Mouse (Mus musculus): ENCODE data around the gene Cfap73.

Gene Cfap73

DNA sequence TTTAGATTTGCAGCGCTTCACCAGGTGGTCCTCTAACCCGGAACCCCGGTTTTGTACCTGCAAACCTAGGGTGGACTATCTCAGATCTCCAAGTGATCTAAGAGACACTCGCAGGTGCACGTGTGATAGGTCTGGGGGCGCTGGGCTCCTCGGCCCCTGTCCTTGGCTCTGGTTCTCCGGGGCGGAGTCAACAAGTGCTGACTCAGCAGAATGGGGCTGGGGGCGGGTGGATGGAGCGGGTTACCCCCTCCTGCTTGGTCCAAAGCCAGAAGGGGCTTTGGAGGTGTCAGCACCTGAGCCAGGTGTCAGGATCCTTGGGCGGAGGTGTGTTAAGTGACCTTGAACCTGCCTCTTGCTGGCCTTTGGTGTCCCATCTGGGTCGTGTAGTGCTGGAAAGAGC, 15.9 kb upstream of the Cfap73 start:
- H3K9me3 ChIP-seq (ENCODE audit: low read length), result no peaks in the 10 kb centered on the region
- no peaks in the 10 kb centered on the region for H3K36me3 ChIP-seq (ENCODE audit: insufficient read depth, low read length)
- TF ChIP-seq POU5F1 (IDR thresholded peaks at IDR 0.05; ENCODE audit: borderline replicate concordance, low read length) (no peak), NANOG (IDR thresholded peaks at IDR 0.05; ENCODE audit: borderline replicate concordance, low read length) (no peak), CTCF (conservative IDR thresholded peaks at IDR 0.05; ENCODE audit: low read length) (no peak)
- H3K27me3 ChIP-seq (ENCODE audit: insufficient read depth, low read length), result peaks cover 59% of the 10 kb centered on the region
- peak overlapping the region; percentile 82 for H3K4me3 ChIP-seq (replicated peaks; ENCODE audit: low read length)
- peaks cover 44% of the 10 kb centered on the region for H3K4me1 ChIP-seq (replicated peaks; ENCODE audit: low read depth, low read length)

DNA sequence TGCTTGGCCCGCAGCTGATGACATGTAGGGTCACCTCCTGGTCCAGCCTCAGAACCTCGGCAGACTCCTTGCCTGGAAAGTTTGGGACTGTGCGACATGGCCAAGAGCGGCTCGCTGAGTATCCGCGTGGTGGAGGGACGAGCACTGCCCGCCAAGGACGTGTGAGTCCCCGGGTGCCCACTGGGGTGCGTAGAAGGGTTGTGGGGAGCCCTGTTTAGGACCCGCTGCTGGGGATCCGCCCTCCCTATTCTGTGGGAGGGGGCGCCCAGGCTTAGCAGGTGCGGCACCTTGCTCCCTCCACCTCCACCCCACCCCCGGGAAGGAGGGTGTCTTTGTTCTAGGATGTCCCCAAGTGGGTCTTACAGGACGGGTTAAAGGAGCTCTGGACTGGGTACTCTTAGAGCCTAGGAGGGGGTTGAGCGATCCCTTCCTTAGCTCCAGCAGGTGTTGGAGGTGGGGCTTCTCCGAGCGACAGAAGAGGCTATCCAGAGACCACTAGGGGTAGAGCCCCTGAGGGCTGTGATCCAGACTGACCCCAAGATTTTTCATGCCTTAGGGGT, 15.4 kb upstream of the Cfap73 start:
- H3K9me3 ChIP-seq (ENCODE audit: low read length), result no peaks in the 10 kb centered on the region
- TF ChIP-seq CTCF (conservative IDR thresholded peaks at IDR 0.05; ENCODE audit: low read length) (no peak), POU5F1 (IDR thresholded peaks at IDR 0.05; ENCODE audit: borderline replicate concordance, low read length) (no peak), NANOG (IDR thresholded peaks at IDR 0.05; ENCODE audit: borderline replicate concordance, low read length) (no peak)
- peaks cover 40% of the 10 kb centered on the region for H3K4me1 ChIP-seq (replicated peaks; ENCODE audit: low read depth, low read length)
- H3K27me3 ChIP-seq (ENCODE audit: insufficient read depth, low read length), result peaks cover 59% of the 10 kb centered on the region
- peak overlapping the region; percentile 82 for H3K4me3 ChIP-seq (replicated peaks; ENCODE audit: low read length)
- no peaks in the 10 kb centered on the region for H3K36me3 ChIP-seq (ENCODE audit: insufficient read depth, low read length)

DNA sequence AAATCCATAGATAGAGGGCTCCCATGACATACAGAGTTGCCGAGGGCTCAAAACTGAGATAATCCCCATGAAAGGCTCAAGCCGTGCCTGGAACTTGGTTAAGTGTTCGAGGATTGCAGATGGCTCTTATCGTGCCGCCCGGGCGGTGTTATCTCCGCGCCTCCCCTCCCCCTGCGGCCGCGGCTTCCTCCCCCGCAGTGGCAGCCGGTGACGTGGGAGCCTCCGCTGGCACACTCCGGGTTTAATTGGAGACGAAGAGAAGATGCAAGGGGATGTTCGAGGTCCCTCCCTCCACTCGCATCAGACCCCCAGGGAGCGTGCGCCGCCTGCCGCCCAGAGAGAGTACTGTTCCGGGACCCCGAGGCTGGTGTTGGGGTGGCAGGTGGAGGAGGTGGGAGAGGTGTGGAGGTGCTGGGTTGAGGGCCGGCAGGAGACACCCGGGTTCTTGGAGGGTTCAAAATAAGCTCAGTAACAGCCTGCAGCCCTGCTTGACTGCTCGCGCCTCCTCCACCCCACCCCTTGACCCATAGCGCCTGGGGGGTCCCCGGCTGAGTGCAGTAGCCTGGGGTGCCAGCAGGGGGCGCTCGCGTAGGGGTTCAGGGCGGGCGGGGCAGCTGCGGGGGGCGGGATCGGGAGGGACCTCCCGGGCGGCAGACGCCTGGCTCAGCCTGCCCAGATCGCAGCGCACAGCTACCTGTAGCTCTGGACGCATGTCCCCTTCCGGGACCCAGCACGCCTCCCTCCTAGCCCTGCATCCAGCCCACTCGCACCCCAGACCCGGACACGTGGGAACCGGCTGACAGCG, 14.7 kb upstream of the Cfap73 start, which contains the start of gene Rasal1:
Rasal1 (plus strand) TSS at position 244 of the 805 bp plus-strand sequence.
- Histone ChIP-seq H3K4me1 (replicated peaks; ENCODE audit: low read depth, low read length) (peaks cover 40% of the 10 kb centered on the region), H3K9me3 (ENCODE audit: low read length) (no peaks in the 10 kb centered on the region), H3K4me3 (replicated peaks; ENCODE audit: low read length) (peak within 1 kb of the TSS; percentile 82), H3K27me3 (ENCODE audit: insufficient read depth, low read length) (peaks cover 64% of the 10 kb centered on the region), H3K36me3 (ENCODE audit: insufficient read depth, low read length) (no peaks in the 10 kb centered on the region)
- TF ChIP-seq CTCF (conservative IDR thresholded peaks at IDR 0.05; ENCODE audit: low read length), result peak; percentile 86
- TF ChIP-seq NANOG (IDR thresholded peaks at IDR 0.05; ENCODE audit: borderline replicate concordance, low read length), result no peak

DNA sequence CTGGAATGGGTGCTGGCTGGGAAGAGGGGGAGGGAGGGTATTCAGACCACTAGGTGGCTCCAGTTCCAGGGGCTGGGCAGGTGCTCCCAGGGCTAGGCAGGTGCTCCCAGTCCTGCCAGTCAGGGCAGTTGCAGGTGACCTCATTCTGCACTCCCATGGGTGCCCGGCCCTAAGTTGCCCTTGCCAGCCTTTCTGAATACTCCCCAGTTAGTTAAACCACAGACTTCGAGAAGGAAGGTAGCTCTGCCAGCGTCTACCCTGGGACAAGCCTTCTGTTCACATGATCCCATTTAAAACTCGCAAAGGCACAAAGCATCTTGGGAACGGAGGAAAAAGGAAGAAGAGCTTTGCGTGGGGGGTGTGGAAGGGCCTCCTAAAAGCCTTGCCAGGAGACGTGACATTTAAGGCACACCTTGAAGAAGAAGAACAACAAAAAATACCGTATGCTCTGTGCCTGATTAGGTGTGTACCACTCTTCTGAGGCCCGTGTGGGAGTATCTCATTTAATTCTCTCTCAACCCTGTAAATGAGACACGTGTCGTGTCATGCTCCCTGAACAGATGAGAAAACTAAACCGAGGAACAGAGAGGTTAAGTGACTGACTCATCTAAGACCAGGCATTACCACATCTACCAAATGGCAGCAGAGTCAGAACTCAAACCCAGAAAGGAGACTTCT, 13.9 kb upstream of the Cfap73 start:
- TF ChIP-seq NANOG (IDR thresholded peaks at IDR 0.05; ENCODE audit: borderline replicate concordance, low read length) (no peak), CTCF (conservative IDR thresholded peaks at IDR 0.05; ENCODE audit: low read length) (peak; percentile 14)
- Histone ChIP-seq H3K4me3 (replicated peaks; ENCODE audit: low read length) (peak overlapping the region; percentile 82; the same call in 1 of the 2 replicates), H3K27me3 (ENCODE audit: insufficient read depth, low read length) (peaks cover 67% of the 10 kb centered on the region), H3K9me3 (ENCODE audit: low read length) (no peaks in the 10 kb centered on the region), H3K4me1 (replicated peaks; ENCODE audit: low read depth, low read length) (peaks cover 34% of the 10 kb centered on the region), H3K36me3 (ENCODE audit: insufficient read depth, low read length) (no peaks in the 10 kb centered on the region)

DNA sequence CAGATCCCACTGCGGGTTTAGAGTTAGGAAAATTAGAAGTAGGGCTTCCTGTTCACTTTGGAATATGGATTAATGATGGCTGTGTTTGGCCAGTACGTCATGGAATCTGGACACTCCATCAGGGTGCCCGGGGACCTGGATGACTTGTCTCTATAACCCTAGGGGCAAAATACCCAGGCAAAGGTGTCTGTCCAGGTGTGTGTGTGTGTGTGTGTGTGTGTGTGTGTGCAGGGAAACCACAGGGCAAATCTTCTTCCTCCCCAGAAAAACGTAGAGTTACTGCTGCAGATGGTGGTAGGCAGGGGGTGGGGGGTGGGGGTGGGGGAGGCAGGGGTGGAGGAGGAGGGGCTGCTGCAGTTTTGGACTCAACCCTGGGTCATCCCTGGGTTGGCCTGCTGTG, 13.3 kb upstream of the Cfap73 start:
- no peak for TF ChIP-seq CTCF (conservative IDR thresholded peaks at IDR 0.05; ENCODE audit: low read length)
- TF ChIP-seq POU5F1 (IDR thresholded peaks at IDR 0.05; ENCODE audit: borderline replicate concordance, low read length), result no peak
- no peak for TF ChIP-seq NANOG (IDR thresholded peaks at IDR 0.05; ENCODE audit: borderline replicate concordance, low read length)
- H3K4me1 ChIP-seq (replicated peaks; ENCODE audit: low read depth, low read length), result peaks cover 28% of the 10 kb centered on the region
- H3K36me3 ChIP-seq (ENCODE audit: insufficient read depth, low read length), result no peaks in the 10 kb centered on the region
- H3K4me3 ChIP-seq (replicated peaks; ENCODE audit: low read length), result no peak overlapping the region
- H3K9me3 ChIP-seq (ENCODE audit: low read length), result no peaks in the 10 kb centered on the region
- H3K27me3 ChIP-seq (ENCODE audit: insufficient read depth, low read length), result peaks cover 63% of the 10 kb centered on the region

DNA sequence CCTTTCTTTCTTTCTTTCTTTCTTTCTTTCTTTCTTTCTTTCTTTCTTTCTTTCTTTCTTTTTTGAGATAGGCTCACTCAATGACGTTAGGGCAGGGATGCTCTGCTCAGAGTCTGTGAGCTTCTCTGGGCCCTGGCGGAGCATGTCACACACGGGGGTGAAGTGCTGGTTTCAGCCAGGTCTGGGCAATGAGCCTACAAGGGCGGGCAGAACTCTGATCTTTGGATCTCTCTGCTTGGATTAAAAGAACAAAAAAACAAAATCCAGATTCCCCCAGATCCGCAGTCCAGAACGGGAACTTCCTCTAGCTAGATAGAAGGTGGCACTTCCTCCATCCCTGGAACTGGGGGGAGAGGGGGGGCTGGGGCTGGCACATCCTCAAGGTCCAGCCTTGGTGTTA, 11.8 kb upstream of the Cfap73 start:
- Histone ChIP-seq H3K4me1 (replicated peaks; ENCODE audit: low read depth, low read length) (peaks cover 26% of the 10 kb centered on the region), H3K36me3 (ENCODE audit: insufficient read depth, low read length) (no peaks in the 10 kb centered on the region), H3K27me3 (ENCODE audit: insufficient read depth, low read length) (peaks cover 52% of the 10 kb centered on the region), H3K9me3 (ENCODE audit: low read length) (no peaks in the 10 kb centered on the region), H3K4me3 (replicated peaks; ENCODE audit: low read length) (no peak overlapping the region)
- TF ChIP-seq CTCF (conservative IDR thresholded peaks at IDR 0.05; ENCODE audit: low read length), result no peak
- no peak for TF ChIP-seq NANOG (IDR thresholded peaks at IDR 0.05; ENCODE audit: borderline replicate concordance, low read length)
- TF ChIP-seq POU5F1 (IDR thresholded peaks at IDR 0.05; ENCODE audit: borderline replicate concordance, low read length), result no peak

DNA sequence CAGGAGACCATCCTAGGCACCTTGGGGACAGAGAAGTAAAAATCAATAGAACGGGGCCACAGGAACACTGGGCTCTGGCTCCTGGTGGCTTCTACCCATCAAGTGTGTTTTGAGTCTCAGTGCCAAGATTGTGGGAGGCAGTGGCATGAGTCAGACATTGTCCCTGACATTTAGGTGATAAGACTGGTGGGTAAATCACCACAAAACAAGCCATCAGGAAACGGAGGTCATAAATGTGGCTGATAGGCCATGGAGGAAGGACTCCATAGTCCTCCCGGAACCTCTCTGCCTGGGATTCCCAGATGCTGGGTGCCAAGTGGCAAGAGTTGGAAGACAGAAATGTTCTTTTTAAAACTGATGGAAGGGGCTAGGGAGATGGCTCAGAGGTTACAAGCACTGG, 10.2 kb upstream of the Cfap73 start:
- peaks cover 36% of the 10 kb centered on the region for H3K27me3 ChIP-seq (ENCODE audit: insufficient read depth, low read length)

DNA sequence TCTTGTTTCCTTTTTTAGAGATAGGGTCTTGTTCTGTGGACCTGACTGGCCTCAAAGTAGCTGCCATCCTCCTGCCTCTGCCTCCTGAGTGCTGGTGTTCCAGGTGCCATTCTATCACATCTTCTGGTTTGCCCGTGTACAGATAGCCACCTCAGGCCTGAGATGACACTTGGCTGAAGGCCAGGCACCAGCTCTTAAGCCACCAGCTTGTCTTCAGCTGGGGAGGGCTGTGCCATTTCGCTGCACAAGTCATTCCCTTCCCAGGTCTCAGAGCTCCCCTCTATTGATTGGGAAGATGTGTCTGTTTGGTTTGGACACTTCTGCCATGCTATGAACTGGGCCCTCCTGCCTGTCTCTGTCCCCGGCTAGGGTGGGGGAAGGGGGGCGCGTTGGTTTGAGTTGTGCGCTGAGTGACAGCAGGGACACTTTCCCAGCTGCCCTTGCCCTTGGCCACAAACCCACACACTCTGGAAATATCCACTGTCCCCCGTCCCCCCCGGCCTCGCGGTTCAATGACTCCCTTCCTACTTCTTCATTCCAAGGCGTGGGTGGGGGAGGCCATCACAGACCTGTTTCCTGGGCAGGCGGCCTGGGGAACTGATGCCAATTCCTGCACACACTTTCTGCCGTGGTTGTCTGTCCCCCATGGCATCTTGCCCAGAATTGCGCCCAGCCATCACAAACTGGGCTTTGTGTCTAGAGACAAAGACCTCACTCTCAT, 9.5 kb upstream of the Cfap73 start:
- H3K4me1 ChIP-seq (replicated peaks; ENCODE audit: low read depth, low read length), result peaks cover 16% of the 10 kb centered on the region
- TF ChIP-seq POU5F1 (IDR thresholded peaks at IDR 0.05; ENCODE audit: borderline replicate concordance, low read length) (no peak), NANOG (IDR thresholded peaks at IDR 0.05; ENCODE audit: borderline replicate concordance, low read length) (no peak), CTCF (conservative IDR thresholded peaks at IDR 0.05; ENCODE audit: low read length) (no peak)
- no peaks in the 10 kb centered on the region for H3K9me3 ChIP-seq (ENCODE audit: low read length)
- peaks cover 34% of the 10 kb centered on the region for H3K27me3 ChIP-seq (ENCODE audit: insufficient read depth, low read length)
- H3K4me3 ChIP-seq (replicated peaks; ENCODE audit: low read length), result no peak overlapping the region
- no peaks in the 10 kb centered on the region for H3K36me3 ChIP-seq (ENCODE audit: insufficient read depth, low read length)

More for the DNA sequence above, 10.2 kb upstream of the Cfap73 start:
- peaks cover 19% of the 10 kb centered on the region for H3K4me1 ChIP-seq (replicated peaks; ENCODE audit: low read depth, low read length)
- H3K4me3 ChIP-seq (replicated peaks; ENCODE audit: low read length), result no peak overlapping the region
- H3K9me3 ChIP-seq (ENCODE audit: low read length), result no peaks in the 10 kb centered on the region
- H3K36me3 ChIP-seq (ENCODE audit: insufficient read depth, low read length), result no peaks in the 10 kb centered on the region
- TF ChIP-seq POU5F1 (IDR thresholded peaks at IDR 0.05; ENCODE audit: borderline replicate concordance, low read length) (no peak), NANOG (IDR thresholded peaks at IDR 0.05; ENCODE audit: borderline replicate concordance, low read length) (no peak), CTCF (conservative IDR thresholded peaks at IDR 0.05; ENCODE audit: low read length) (no peak)

Measured in E14TG2a.4 (cell line).